In the genomic region with DNA sequence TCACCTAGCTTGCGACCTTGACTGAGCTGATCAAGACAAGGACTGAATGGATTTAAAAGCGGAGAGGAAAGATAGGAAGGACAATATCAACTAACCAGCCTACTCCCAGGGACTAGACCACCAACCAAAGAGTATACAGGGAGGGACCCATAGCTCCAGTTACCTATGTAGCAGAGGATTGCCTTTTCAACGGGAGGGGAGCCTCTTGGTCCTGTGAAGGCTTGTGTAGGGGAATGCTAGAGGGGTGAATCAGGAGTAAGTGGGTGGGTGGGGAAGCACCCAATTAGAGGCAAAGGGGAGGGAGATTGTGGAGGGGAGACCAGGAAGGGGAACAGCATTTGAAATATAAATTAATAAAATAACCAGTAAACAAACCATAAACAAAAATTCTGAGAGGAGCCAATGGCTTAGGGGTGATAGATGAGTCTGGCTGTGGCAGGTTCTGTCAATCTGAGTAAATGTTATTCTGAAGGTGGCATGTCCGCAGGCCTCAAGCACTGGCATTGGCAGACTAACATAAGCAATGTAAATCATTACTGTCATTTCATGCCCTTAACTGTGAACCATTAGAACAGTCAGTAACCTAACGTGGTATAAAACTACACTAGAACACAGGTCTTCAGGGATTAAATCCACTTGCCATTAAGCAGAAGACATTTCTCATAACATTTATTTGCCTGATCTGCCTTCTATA, we compare ENCODE assay signal across 18 mouse cellular contexts. TPM values are rescaled to one million over a fixed set of nuclear protein-coding genes. Genes with fewer than 3 reads are reported as not detected.
"Had no signal": no experiment of that assay in that cellular context is flagged by ENCODE, and none has a peak within 500 bp of the region (broad histone marks: within the 10 kb centered on the region; RNA-seq: fewer than 3 reads in every experiment).

No protein-coding gene starts in this region.

- H3K4me2 ChIP-seq: liver, embryonic 13.5 days; neural tube, embryonic 12.5 days; stomach, embryonic 15.5 days had no signal

- ATAC-seq: inflammation-experienced regulatory T-cells, adult 6 months; intestine, embryonic 16.5 days had no signal

- H3K9ac ChIP-seq: liver, embryonic 13.5 days; neural tube, embryonic 12.5 days; stomach, embryonic 15.5 days had no signal

- H3K27me3 ChIP-seq: liver, embryonic 13.5 days; neural tube, embryonic 12.5 days; stomach, embryonic 15.5 days had no signal

- H3K36me3 ChIP-seq: liver, embryonic 13.5 days; neural tube, embryonic 12.5 days; stomach, embryonic 15.5 days had no signal

- H3K27ac ChIP-seq: layer of hippocampus, adult 2 months; liver, embryonic 13.5 days; macrophage; neural tube, embryonic 12.5 days; stomach, embryonic 15.5 days had no signal

- H3K4me1 ChIP-seq: liver, embryonic 13.5 days; neural tube, embryonic 12.5 days; stomach, embryonic 15.5 days had no signal

- DNase-seq: kidney, adult 18-20 months; kidney, adult 9 months; kidney, postnatal 14 days; kidney, postnatal 4 days; layer of hippocampus, adult 9-11 months; liver, embryonic 13.5 days; lung, adult 2 months; right cerebral cortex, adult 18-20 months; right cerebral cortex, postnatal 25 days; spleen, adult 18-20 months; thymus, postnatal 25 days had no signal

- H3K9me3 ChIP-seq: liver, embryonic 13.5 days; neural tube, embryonic 12.5 days; stomach, embryonic 15.5 days had no signal

- H3K4me3 ChIP-seq: layer of hippocampus, adult 2 months; liver, embryonic 13.5 days; neural tube, embryonic 12.5 days; stomach, embryonic 15.5 days had no signal

RNA-seq across cellular contexts. Expression of a gene that starts 32.7 kb away (rescaled TPM):
- total RNA-seq: neutrophil, adult 5-6 weeks had no signal
